18 mouse cellular contexts compared by ENCODE assay signal in the genomic region with DNA sequence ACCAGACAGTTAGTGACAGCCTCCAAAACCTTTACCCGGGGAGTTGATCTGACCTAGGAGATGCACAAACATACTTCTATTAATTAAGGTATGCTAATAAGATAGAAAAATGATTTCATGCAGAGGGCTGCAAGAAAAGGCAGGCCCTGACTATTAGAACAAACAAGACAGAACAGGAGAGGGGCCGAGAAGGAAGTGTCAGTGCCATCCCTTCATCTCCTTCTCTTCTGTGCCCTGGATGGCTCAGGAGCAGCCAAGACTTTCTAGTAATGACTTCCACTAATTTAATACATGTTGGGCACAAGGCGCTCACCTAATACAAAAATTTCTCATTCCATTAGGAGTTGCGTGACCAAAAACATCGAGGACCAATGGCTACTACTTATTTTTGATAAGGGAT.
A peak's percentile ranks its signal among the peaks of the same experiment; 100 is the strongest.
DNase-seq lines count a peak whose midpoint lies in the region; ATAC-seq and TF ChIP-seq lines count a peak whose summit lies in the region.
"Had no signal": no experiment of that assay in that cellular context is flagged by ENCODE, and none has a peak within 500 bp of the region (broad histone marks: within the 10 kb centered on the region; RNA-seq: fewer than 3 reads in every experiment).

No protein-coding gene starts in this region.

- H3K4me1 ChIP-seq in forebrain, embryonic 15.5 days: peaks cover 25% of the 10 kb centered on the region
- no peaks in the 10 kb centered on the region for H3K4me1 ChIP-seq in forebrain, postnatal 0 days (ENCODE audit: insufficient read depth)

- no peak for TF ChIP-seq CTCF in forebrain, postnatal 0 days (IDR thresholded peaks at IDR 0.05; ENCODE audit: low read depth)
- no peak for TF ChIP-seq CTCF in layer of hippocampus, adult 2 months (conservative IDR thresholded peaks at IDR 0.05)

- H3K36me3 ChIP-seq in forebrain, embryonic 15.5 days: no peaks in the 10 kb centered on the region
- no peaks in the 10 kb centered on the region for H3K36me3 ChIP-seq in forebrain, postnatal 0 days (ENCODE audit: insufficient read depth)
- H3K36me3 ChIP-seq: embryonic facial prominence, embryonic 12.5 days; heart, embryonic 15.5 days; intestine, embryonic 15.5 days had no signal

- DNase-seq in cerebellum, adult 9-10 months: peak; percentile 46
- DNase-seq in cerebellum, postnatal 4 days (ENCODE audit: low spot score in 2 of 2): no peak
- no peak for DNase-seq in forebrain, postnatal 0 days
- DNase-seq in layer of hippocampus, adult 2 months (ENCODE audit: low spot score in 2 of 2): no peak
- DNase-seq in layer of hippocampus, adult 8-10 months (ENCODE audit: low spot score in 2 of 2): no peak
- DNase-seq: adrenal gland, postnatal 14 days; gastrocnemius, postnatal 14 days; heart, adult 2 months; kidney, adult 18-20 months had no signal

- 75% methylated on average over 5 of the region's 5 CpGs for WGBS in forebrain, embryonic 15.5 days
- WGBS in forebrain, postnatal 0 days: 78% methylated on average over 5 of the region's 5 CpGs

- H3K4me3 ChIP-seq in forebrain, embryonic 15.5 days: no peak overlapping the region
- no peak overlapping the region for H3K4me3 ChIP-seq in forebrain, postnatal 0 days (ENCODE audit: low read depth, low read length)
- H3K4me3 ChIP-seq in layer of hippocampus, adult 2 months: peak overlapping the region; percentile 51
- H3K4me3 ChIP-seq: embryonic facial prominence, embryonic 12.5 days; heart, adult 2 months; heart, embryonic 15.5 days; intestine, embryonic 15.5 days had no signal

- no peaks in the 10 kb centered on the region for H3K9me3 ChIP-seq in forebrain, embryonic 15.5 days
- H3K9me3 ChIP-seq in forebrain, postnatal 0 days (ENCODE audit: low read length): no peaks in the 10 kb centered on the region
- H3K9me3 ChIP-seq: embryonic facial prominence, embryonic 12.5 days; heart, embryonic 15.5 days; intestine, embryonic 15.5 days had no signal

- H3K27ac ChIP-seq in forebrain, embryonic 15.5 days (replicated peaks): peak overlapping the region; percentile 70; the same call in 1 of the 2 replicates
- H3K27ac ChIP-seq in forebrain, postnatal 0 days (ENCODE audit: low read depth, low read length): no peak overlapping the region
- peak overlapping the region; percentile 96 for H3K27ac ChIP-seq in layer of hippocampus, adult 2 months
- H3K27ac ChIP-seq: embryonic facial prominence, embryonic 12.5 days; heart, adult 2 months; heart, embryonic 15.5 days; intestine, embryonic 15.5 days had no signal

- H3K27me3 ChIP-seq in forebrain, embryonic 15.5 days: no peaks in the 10 kb centered on the region
- no peaks in the 10 kb centered on the region for H3K27me3 ChIP-seq in forebrain, postnatal 0 days (ENCODE audit: insufficient read depth, low read length)
- H3K27me3 ChIP-seq: CH12.LX; heart, embryonic 15.5 days; intestine, embryonic 15.5 days; Patski had no signal

- ATAC-seq in forebrain, embryonic 15.5 days (replicated peaks): no peak
- no peak for ATAC-seq in forebrain, postnatal 0 days
- ATAC-seq: activated CD4-positive, CD25-positive, alpha-beta regulatory T cell, adult 4 months; forebrain, embryonic 14.5 days; intestine, embryonic 15.5 days; Patski had no signal

- H3K4me2 ChIP-seq in forebrain, embryonic 15.5 days (replicated peaks): no peak overlapping the region
- no peak overlapping the region for H3K4me2 ChIP-seq in forebrain, postnatal 0 days (ENCODE audit: low read depth)
- H3K4me2 ChIP-seq: embryonic facial prominence, embryonic 12.5 days; heart, embryonic 11.5 days; heart, embryonic 15.5 days; intestine, embryonic 15.5 days had no signal

- 0 out of 2 replicates have a peak overlapping the region, but pooled peaks have one; percentile 26 for H3K9ac ChIP-seq in forebrain, embryonic 15.5 days (replicated peaks)
- H3K9ac ChIP-seq in forebrain, postnatal 0 days: no peak overlapping the region
- H3K9ac ChIP-seq: embryonic facial prominence, embryonic 12.5 days; heart, embryonic 15.5 days; intestine, embryonic 15.5 days had no signal
